Mouse (Mus musculus): ENCODE measurements around the gene Ahnak2.

GRCm38 (mm10) chr12:112830141-112830540 lies 27.7 kb upstream of the Ahnak2 start:
- TF ChIP-seq CTCF (IDR thresholded peaks at IDR 0.05; ENCODE audit: low read depth) = no peak
- TF ChIP-seq EP300 (IDR thresholded peaks at IDR 0.05; ENCODE audit: low read depth) = no peak

All from liver, postnatal 0 days (tissue).